Mouse (Mus musculus) kidney, adult 2 months (tissue): ENCODE results near the gene Lrmda. TPM values are rescaled to one million over a fixed set of nuclear protein-coding genes. Genes with fewer than 3 reads are reported as not detected.

Experiments used
- DNase-seq: peaks from one replicate; pipeline ENCODE4 v3.0.0; 2021
- H3K27ac ChIP-seq: fragments of 200-500 bp; 2 replicates; pipeline ENCODE4 v1.5.1; 2012; ENCODE audit warnings: low read depth, low read length, control low read depth, inconsistent platforms; ENCODE audit not compliant: insufficient read depth
- H3K27me3 ChIP-seq: fragments of 200-500 bp; replicated peaks from 2 replicates; pipeline ENCODE4 v1.6.1; 2012; ENCODE audit warnings: mild to moderate bottlenecking, moderate library complexity, low read length, inconsistent platforms; ENCODE audit not compliant: control insufficient read depth, insufficient read depth
- H3K36me3 ChIP-seq: fragments of 200-500 bp; 2 replicates; pipeline ENCODE4 v1.6.1; 2012; ENCODE audit warnings: mild to moderate bottlenecking, moderate library complexity, low read length, inconsistent platforms; ENCODE audit not compliant: control insufficient read depth, insufficient read depth
- H3K4me1 ChIP-seq: fragments of 200-500 bp; 2 replicates; pipeline ENCODE4 v1.6.1; 2011; ENCODE audit warnings: low read length; ENCODE audit not compliant: control insufficient read depth, insufficient read depth
- H3K4me3 ChIP-seq: fragments of 200-500 bp; 2 replicates; pipeline ENCODE4 v1.5.1; 2011; ENCODE audit warnings: mild to moderate bottlenecking, low read depth, low read length, control low read depth; ENCODE audit not compliant: insufficient read depth
- CTCF ChIP-seq: fragments of 200-500 bp; conservative IDR thresholded peaks from 2 replicates; pipeline ENCODE4 v1.5.1; 2011; ENCODE audit warnings: low read depth, mild to moderate bottlenecking, control low read depth, low read length, moderate library complexity, mixed read lengths; ENCODE audit not compliant: insufficient read depth, insufficient read length
- POLR2A ChIP-seq: fragments of 200-500 bp; IDR thresholded peaks from one replicate; pipeline ENCODE4 v1.6.1; 2011; ENCODE audit warnings: low read depth, low read length, control low read depth
- WGBS: fragments of 180-500 bp; shearing (Covaris S2); methylation state at CpG from one replicate; pipeline ENCODE4 v1.1.7; 2018; 5-methylcytosine and 5-hydroxymethylcytosine counted together
- polyA plus RNA-seq: library from polyadenylated mRNA; depleted of rRNA; stranded (reverse); fragments of >200 nt; gene quantifications from 2 replicates; pipeline ENCODE4 v1.2.3, GENCODE M21; 2012

The Lrmda gene
- polyA plus RNA-seq, 1 experiment, result 3.3 TPM

- DNase-seq, result peak; percentile 86
- WGBS, result 26% methylated on average over 14 of the region's 14 CpGs
- peak overlapping the region; percentile 97 for H3K27ac ChIP-seq
- peak overlapping the region; percentile 81 for H3K4me3 ChIP-seq
- no peaks in the 10 kb centered on the region for H3K27me3 ChIP-seq
- no peak for TF ChIP-seq POLR2A
- no peak for TF ChIP-seq CTCF
- no peaks in the 10 kb centered on the region for H3K36me3 ChIP-seq
- peaks cover 3% of the 10 kb centered on the region; the same call in 1 of the 2 replicates for H3K4me1 ChIP-seq
These were observed 26.1 kb upstream of the Lrmda start for GRCm38 (mm10) chr14:21993251-21994060.

GRCm38 (mm10) chr14:21994061-21994990, 25.2 kb upstream of the Lrmda start:
- peak overlapping the region; percentile 81 for H3K4me3 ChIP-seq

GRCm38 (mm10) chr14:21995031-21995754, 24.3 kb upstream of the Lrmda start:
- H3K4me1 ChIP-seq, result peaks cover 3% of the 10 kb centered on the region; the same call in 1 of the 2 replicates
- TF ChIP-seq POLR2A (peak; percentile 38), CTCF (no peak)
- H3K4me3 ChIP-seq, result peak overlapping the region; percentile 81
- H3K27ac ChIP-seq, result peak overlapping the region; percentile 95
- H3K27me3 ChIP-seq, result no peaks in the 10 kb centered on the region
- peak; percentile 94 for DNase-seq
- no peaks in the 10 kb centered on the region for H3K36me3 ChIP-seq
- 2% methylated on average over 36 of the region's 36 CpGs for WGBS

More at GRCm38 (mm10) chr14:21994061-21994990, 25.2 kb upstream of the Lrmda start:
- H3K27ac ChIP-seq, result peak overlapping the region; percentile 97
- H3K27me3 ChIP-seq, result no peaks in the 10 kb centered on the region
- H3K36me3 ChIP-seq, result no peaks in the 10 kb centered on the region
- WGBS, result 5% methylated on average over 44 of the region's 44 CpGs
- TF ChIP-seq POLR2A (peak; percentile 8), CTCF (no peak)
- H3K4me1 ChIP-seq, result peaks cover 3% of the 10 kb centered on the region; the same call in 1 of the 2 replicates
- DNase-seq, result peak; percentile 77

- DNase-seq, result no peak
- Histone ChIP-seq H3K36me3 (no peaks in the 10 kb centered on the region), H3K27me3 (no peaks in the 10 kb centered on the region), H3K4me1 (no peaks in the 10 kb centered on the region), H3K27ac (no peak overlapping the region), H3K4me3 (no peak overlapping the region)
- 92% methylated on average over 4 of the region's 4 CpGs for WGBS
- TF ChIP-seq CTCF (no peak), POLR2A (no peak)
These were observed 19.9 kb upstream of the Lrmda start for GRCm38 (mm10) chr14:21999588-21999987.

- WGBS, result 75% methylated on average over 1 of the region's 1 CpGs
- TF ChIP-seq POLR2A (no peak), CTCF (no peak)
- H3K27me3 ChIP-seq, result no peaks in the 10 kb centered on the region
- no peak overlapping the region for H3K27ac ChIP-seq
- no peaks in the 10 kb centered on the region for H3K4me1 ChIP-seq
- H3K36me3 ChIP-seq, result no peaks in the 10 kb centered on the region
- no peak overlapping the region for H3K4me3 ChIP-seq
- no peak for DNase-seq
These were observed 16.3 kb upstream of the Lrmda start for GRCm38 (mm10) chr14:22003231-22003630.

- Histone ChIP-seq H3K27me3 (no peaks in the 10 kb centered on the region), H3K27ac (no peak overlapping the region), H3K4me3 (no peak overlapping the region), H3K4me1 (no peaks in the 10 kb centered on the region), H3K36me3 (no peaks in the 10 kb centered on the region)
- DNase-seq, result no peak
- TF ChIP-seq POLR2A, result no peak
- no peak for TF ChIP-seq CTCF
- 84% methylated on average over 4 of the region's 4 CpGs for WGBS
These were observed 15.9 kb upstream of the Lrmda start for GRCm38 (mm10) chr14:22003631-22004030.
